Mouse (Mus musculus): ENCODE data around the gene Ppp1r13l.

Ppp1r13l gene

DNA sequence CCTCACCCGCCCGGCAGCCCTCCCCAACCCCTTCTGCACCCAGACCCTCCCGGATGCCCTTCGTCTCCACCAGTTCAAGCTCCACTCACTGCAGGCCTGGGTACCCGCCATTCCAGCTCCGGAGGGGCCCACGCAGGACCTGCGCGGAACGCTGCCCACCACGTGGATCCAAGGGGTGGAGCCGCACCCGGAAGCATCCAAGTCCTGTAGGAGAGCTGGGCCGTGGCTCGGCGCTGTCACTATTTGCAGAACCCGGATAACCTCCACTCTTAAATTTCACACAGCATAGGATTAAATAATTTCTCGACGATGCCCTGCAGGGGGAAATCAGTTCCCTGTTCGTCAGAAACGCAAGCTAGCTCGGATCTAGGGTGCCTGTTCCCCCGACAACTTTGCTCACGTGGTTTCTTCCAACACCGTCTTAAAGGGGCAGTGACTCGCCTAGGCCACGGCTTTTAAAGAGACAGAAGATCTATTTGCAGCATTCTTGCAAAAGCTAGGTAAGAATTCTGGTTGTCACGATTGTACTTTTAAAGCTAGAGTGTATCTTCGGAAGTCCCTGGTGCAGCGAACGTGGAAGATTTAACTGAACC, at the start of gene Ppp1r13l, which contains the start of gene Cd3eap:
Gene Ppp1r13l (plus strand): TSS at position 451 of the 593 bp plus-strand sequence.
Gene Cd3eap (minus strand): TSS at position 185 of the 593 bp plus-strand sequence.
- DNase-seq (ENCODE audit: low read depth, low spot score) = peak; percentile 66

DNA sequence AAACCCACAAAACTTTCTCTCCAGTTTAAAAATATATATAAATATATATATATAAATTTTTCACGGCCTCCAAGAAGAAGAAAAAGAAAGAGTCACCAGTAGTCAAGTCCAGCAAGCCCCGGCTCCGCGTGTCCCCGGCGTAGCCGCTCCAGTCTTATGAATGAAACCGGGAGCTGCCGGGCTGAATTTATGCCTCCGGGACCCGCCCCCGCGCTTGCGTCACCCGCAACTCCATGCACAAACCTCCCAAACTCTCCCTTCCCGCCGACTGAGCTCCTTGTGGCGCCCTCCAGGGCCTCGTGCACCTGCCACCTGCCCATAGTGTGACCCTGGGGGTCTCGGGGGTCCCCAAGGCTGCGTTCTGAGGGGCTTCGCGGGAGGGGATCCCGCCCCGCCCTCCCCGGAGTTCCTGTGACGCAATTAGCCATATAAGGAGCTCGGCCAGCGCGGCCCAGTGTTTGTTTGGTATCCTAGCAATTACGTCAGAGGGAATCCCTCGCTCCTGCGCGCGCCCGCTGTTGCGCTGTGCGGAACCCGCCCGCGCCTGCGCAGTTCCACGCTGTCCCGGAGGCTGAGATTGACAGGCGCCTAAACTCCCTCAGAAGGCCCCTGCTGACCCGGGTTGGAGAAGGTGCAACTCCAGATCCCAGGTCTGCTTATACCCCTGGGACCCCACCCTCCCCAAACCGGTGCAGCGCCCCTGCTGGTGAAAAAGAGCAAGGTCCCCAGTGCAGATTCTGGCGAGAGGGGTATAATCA, 49.5 kb upstream of the Ppp1r13l start, which contains the start of gene Fosb:
Gene Fosb (minus strand): TSS at position 168 of the 758 bp plus-strand sequence.
- peak; percentile 96 for DNase-seq (ENCODE audit: low read depth, low spot score)

DNA sequence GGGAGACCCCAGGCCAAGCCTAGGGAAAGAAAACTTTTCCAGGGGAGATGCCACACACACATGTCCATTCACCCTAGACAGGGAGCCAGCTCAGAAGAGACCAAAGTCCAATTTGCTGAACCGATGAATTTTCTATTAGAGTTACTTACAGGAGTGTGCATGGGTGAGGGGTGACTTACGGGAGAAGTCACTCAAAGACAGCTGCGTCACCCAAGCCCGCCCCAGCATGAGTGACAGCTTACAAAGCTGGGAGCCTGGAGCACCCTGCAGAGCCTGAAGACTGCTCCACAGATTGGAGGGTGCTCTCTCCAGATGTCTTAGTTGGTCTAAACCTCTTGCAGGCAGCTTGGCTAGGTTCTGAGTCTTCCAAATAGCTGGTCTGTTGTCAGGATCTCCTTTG, 47.6 kb upstream of the Ppp1r13l start:
- no peak for DNase-seq (ENCODE audit: low read depth, low spot score)

DNA sequence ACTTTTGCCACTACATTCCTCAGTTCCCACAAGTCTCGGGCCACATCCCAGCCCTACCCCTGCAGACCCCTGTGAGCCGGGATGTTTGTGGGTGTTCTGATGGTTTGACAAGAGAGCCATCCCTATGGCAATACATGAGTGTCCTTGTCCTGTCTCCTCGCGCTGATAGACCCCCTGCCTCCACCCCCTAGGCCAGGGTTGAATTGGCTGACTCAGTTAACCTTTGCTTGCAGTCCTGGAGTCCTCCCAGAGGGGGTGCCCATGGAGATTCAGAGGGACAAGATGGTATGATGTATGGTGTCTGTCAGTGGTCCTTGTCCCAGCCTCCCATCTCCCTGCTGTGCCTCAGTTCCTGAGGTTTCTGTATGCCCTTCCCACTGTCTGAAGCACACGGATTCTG, 45.5 kb upstream of the Ppp1r13l start:
- DNase-seq (ENCODE audit: low read depth, low spot score) = no peak

DNA sequence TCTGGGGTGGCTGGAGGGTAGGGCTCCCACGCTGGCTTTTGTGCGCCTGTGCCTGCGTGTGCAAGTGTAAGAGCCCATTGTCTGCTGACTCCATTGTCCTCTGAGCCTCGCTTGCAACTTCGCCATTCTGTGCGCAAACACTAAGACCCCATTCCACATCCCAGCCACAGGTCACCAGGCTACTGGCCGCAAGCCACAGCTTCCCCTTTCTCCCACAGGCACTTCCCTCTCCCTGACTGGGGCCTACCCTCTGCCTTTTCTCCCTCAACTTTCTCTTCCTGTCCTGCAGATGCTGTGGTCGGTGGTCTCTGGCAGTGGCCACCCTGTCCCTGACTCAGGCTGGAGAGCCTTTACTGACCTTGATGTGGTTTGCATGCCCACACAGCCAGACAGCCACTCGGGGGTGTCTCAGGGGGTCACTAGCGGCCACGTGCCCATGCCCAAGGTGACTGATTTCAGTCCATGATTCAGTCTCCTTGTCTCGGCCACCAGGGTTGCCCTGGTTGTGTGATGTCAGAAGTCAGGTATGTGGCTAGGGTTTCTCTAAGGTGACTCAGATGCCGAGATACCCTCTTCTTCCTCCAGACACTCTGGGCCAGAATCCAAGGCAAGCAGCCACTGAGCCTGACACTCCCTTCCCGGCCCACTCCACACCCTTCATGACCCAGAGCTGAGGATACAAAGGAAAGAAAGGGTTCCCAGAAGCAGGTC, 42.9 kb upstream of the Ppp1r13l start:
- no peak for DNase-seq (ENCODE audit: low read depth, low spot score)

DNA sequence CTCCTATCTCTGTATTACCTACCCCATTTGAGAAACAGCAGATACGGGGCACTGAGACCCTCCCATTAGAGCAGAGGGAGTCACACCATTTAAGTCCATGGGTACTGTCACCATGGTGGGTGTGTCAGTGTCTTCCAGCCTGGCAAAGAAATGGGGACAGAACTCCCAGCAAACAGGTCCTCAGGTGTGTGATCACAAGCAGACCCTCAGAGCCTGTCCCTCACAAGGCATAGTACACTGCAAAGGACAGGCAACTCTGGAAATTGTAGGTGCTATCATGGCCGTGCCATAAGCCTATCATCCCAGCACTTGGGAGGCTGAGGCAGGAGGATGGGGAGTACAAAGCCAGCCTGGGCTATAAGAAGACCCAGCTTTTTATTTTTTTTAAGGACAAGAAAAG, 41.3 kb upstream of the Ppp1r13l start:
- DNase-seq (ENCODE audit: low read depth, low spot score) = no peak

DNA sequence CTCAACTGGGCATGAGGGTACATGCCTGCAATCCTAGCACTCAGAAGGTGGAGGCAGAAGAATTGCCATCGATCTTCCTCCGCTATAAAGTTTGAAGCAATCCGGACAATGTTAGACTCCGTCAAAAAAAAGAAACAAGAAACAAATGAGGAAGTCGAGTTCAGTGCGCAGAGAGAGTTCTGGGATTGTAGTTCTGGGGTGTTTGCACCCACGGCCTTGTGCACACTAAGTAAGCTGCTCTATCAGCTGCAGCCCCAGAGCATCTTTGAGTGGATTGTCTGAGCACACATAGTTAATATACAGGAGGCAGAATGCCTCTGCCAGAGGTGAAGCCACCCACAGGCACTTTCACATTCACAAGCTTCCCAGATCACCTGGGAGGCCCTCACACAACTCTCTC, 40.9 kb upstream of the Ppp1r13l start:
- DNase-seq (ENCODE audit: low read depth, low spot score) = no peak

DNA sequence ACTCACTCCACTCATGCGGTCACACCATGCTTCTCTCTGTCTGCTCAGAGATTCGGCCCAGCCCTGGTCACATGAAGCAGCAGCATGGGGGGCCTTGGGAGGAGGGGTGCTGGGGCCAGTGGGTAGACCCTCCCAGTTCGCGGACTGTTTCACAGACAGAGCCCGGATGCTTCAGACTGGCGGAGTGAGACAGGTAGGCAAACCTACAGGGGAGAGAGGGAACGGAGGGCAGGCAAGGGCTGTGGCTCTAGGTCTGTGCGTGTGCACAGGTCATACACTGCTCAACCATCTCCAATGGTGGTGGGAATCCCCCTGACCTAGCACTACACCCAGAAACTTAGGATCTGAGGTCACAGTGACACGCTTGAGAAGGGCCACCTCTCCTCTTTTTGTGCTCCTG, 40.1 kb upstream of the Ppp1r13l start:
- no peak for DNase-seq (ENCODE audit: low read depth, low spot score)

DNA sequence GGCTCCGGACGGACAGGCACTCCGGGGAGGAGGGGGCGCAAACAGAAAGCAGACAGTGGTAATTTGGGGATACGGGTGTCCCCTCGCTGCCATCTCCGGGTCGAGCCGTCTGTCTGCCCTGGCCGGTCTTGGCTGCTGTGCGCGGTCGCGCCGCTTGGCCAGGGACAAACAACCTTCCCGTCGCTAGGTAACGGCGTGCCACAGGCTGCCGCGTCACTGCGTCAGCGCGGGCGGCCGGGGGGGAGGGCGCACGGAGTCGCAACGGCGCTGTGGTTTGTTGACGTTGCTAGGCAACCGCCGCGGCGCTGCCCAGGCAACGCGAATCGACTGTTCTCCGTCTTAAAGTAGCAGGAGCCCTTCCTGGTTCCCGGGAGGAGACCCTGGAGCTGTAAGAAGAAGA, 39.6 kb upstream of the Ppp1r13l start:
- DNase-seq (ENCODE audit: low read depth, low spot score) = peak; percentile 98

DNA sequence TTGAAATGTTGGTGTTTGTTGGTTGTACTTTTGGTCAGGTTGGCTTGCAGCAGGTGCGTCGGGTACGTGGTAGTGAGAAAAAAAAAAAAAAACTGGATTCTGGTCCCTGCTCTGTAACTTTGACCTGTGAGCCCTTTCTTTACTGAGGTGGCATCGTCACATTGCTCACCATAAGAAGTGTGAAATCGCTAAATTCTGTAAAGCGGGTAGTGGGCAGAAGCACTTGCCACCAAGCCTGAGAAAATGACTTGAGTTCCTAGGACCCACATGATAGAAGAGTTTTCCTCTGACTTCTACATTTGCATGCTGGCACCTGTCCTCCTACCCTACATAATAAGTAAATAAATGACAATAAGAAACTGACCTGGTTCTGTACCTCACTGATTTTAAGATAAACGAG, 38.9 kb upstream of the Ppp1r13l start:
- DNase-seq (ENCODE audit: low read depth, low spot score) = no peak

DNA sequence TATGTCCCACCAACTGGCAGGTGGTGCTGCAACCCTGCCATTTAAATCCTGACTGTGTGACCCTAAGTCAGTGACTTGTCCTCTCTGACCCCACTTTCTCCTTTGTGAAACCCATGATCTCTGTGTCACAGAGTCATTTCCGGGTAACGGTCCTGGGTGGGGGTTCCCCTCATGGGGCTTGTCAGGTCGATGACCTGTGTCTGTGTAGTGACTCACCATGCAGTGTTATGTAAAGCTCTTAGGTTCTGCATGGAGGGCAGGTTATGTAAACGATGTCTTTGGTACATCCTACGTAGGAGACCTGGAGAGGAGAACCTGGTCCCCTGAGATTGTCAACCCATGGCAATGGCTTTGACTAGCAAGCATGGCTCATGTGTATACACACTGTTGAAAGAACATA, 38.1 kb upstream of the Ppp1r13l start:
- no peak for DNase-seq (ENCODE audit: low read depth, low spot score)

DNA sequence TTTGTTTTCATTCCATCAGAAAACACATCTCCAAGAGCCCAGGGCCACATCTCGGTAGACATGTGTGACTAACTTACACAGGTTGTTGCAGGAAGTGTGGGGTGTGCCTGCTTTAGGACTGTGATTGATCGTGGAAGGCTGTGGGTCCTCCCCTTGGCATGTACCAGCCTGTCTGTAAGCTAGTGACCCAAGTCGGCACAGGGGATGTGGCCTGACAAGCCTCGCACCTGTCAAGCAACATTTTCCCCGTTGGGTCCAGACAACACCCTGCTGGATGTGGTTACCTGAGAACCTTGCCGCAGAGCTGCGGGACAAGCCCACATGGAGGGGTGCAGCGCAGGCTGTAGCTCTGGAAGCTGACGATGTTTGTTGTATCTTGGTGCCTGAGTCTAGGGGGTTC, 37.1 kb upstream of the Ppp1r13l start:
- no peak for DNase-seq (ENCODE audit: low read depth, low spot score)

DNA sequence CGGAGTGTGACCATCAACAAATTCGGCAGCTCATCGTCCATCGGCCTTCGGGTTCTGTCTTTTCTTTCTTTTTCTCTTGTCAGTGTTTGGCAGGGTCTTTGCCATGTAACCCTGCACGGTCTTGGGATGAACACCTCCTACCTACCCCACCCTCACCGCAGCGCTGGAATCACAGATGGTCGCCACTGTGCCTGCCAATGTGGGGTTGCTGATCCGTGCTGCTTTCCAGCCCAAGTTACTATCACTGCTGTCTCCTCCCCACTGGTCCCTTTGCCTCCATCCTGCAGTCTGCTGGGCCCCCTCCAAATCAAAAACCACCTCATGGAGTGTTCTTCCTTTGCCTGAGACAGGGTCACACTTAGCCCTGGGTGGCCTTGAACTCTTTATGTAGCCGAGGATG, 35.3 kb upstream of the Ppp1r13l start:
- no peak for DNase-seq (ENCODE audit: low read depth, low spot score)

DNA sequence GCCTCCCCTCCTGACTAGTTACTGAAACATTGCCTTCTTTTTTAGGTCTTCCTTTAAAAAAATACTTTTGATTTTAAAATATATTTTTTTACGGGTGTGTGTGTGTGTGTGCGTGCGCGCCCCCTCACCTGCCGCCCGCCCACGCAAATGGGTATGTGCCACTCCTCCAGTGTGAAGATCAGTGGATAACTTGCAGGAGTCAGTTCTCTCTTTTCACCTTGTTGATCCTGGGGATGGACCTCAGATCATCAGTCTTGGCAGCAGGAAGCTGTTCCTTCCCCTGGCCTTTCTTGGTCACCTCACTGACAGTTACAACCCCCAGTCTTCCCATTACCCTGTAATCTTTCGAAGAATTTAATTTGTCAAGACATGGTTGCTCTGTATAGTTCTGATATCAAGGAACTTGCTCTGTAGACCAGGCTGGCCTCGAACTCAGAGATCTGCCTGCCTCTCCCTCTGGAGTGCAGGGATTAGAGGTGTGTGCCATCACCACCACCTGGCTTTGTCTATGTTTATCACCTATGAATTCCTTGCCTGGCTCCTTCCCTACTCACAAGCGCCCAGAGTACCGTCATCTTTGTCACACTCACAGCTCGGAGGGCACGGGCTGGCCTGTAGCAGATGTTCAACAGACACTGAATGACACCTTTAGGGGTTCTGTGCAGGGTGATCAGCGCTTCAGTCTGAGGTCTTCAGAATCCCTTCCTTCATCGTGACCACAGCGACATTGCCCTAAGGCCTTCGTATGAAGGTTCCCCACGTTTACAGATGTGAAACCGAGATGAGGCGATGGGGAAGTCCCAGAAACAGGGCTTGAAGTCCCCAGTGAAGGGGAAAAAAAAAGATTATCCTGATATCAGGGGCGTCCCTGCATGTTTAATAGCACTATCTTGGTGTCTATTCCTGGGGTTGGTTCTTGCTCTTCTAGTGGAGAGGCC, 34.0 kb upstream of the Ppp1r13l start:
- no peak for DNase-seq (ENCODE audit: low read depth, low spot score)

DNA sequence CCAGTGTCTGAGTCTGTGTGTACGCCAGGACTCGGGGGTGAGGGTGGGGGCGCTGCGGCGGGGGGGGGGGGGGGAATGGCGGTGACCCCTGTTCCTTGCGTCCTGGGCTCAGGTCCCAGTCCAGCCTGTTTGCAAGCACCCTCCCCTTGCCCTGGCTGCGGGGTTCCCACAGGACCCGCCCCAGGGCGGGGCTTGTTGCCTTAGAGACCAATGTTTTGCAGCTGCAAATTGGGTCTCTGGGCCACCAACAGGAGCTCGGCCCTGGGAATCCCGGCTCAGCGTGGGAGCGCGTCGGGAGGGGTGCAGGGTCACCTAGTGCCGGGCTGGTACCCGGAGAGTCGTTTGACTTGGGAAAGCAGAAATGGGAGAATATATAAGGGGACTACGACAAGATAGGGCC, 33.2 kb upstream of the Ppp1r13l start:
- peak; percentile 77 for DNase-seq (ENCODE audit: low read depth, low spot score)

DNA sequence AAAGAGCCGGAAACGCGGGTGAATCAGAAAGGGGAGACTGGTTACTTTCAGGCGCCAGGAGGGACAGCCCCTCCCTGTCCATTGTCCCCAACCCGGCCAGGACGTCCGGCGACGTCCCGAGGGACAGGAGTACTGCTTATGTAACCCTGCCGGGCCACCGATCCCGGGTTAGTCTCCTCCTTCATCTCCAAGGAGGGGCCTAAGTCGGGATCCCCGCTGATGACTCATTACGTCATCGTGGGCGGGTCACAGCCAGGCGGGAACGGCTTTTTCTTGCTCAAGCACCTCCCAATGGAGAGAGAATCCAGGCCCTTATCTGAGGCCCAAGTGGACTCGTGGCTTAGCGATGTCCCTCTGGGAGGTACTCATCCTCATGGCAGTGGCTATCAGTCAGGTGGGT, 32.4 kb upstream of the Ppp1r13l start:
- DNase-seq (ENCODE audit: low read depth, low spot score) = peak; percentile 93

DNA sequence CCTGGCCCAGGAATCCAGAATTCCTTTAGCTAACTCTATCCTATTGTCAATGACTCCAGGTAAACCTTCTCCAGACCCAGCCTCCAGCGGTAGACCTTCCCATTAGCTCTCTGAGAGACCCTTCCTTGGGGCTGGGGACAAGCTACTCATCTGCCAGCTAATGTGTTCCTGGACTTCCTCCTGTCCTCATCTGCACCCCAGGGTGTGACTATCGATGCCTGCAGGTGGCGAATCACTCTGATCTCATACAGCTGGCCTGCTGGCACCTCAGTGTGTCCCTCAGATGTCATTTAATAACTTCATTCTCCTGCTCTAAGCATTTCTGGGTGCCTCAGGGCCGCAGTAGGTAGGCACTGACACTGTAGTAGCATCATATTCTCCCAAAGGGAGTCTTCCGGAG, 31.8 kb upstream of the Ppp1r13l start:
- DNase-seq (ENCODE audit: low read depth, low spot score) = no peak

DNA sequence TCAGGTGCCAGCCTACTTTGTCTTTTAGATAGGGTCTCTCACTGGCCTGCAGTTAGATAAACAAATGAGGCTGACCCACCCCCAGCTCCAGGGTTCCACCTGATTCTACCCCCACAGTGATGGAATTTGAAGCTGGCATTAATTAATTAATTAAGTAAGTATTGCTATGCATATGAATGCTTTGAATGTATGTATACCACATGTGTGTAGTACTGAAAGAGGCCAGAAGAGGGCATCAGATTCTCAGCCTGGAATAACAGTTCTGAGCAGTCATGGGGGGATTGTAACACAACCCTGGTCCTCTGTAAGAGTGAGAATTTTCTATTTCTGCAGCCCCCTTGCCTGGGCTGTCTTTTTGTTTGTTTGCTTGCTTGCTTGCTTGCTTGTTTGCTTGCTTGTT, 31.1 kb upstream of the Ppp1r13l start:
- DNase-seq (ENCODE audit: low read depth, low spot score) = no peak

DNA sequence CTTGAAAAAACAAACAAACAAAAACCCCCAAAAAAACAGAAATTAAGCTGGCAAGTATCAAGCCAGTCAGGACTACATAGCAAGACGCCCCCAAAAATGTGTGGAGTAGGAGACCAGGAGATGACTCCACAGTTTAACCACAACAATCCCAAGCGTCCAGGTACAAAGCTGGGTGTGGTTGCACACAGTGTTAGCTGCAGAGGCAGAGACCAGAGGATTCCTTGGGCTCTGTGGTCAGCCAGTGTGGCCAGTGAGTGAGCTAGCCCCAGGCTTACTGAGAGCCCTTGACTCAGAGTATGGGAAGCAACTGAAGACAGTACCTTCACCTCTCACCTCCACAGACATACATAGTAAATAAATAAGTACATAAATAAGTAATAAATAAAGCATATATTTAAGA, 27.6 kb upstream of the Ppp1r13l start:
- DNase-seq (ENCODE audit: low read depth, low spot score) = no peak

DNA sequence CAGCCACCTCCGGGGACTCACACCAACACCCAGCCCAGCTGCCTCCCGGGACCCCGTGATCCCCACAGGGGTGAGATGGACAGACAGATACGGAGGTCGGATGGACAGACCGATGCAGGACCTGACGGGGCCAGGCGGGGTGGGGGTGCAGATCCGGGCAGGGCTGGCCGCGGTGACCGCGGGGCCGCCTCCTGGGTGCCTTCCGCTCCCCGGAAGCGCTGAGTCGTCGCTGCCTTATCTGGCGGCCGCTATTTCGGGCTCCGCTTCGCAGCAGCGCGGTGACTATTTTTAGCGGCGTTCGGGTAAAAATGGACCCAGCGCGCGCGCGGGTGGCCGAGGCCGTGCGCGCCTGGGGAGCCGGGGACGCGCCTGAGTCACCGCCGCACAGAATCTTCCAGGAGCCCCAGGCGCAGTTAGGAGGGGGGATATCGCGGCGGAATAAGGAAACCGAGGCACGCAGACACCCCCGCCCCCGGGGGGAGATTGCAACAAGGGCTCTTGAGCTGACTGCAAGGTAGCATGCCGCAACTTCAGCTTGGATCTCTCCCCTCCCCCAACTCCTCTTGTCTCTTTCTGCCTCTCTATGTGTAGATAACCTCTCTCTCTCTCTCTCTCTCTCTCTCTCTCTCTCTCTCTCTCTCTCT, 26.7 kb upstream of the Ppp1r13l start:
- peak; percentile 75 for DNase-seq (ENCODE audit: low read depth, low spot score)

DNA sequence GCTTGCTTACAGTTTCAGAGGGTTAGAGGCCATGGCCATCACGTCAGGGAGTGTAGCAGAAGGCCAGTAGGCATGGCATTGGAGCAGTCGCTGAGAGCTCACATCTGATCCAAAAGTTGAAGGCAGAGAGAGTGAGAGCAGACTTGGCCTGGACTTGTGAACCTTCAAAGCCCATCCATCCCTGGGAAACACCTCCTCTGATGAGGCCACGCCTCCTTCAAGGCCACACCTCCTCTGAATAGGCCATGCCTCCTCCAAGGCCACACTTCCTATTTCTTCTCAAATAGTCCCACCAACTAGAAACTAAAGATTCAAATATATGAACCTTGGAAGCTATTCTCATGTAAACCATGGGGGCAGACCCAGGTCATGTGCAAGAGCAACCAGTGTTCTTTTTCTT, 24.0 kb upstream of the Ppp1r13l start:
- DNase-seq (ENCODE audit: low read depth, low spot score) = no peak
